Mouse (Mus musculus): ENCODE data around the gene Tbc1d2b. TPM values are rescaled to one million over a fixed set of nuclear protein-coding genes. Genes with fewer than 3 reads are reported as not detected.

Gene Tbc1d2b
- polyA plus RNA-seq, 1 experiment from 2014 or later: 23.4 TPM

GRCm38 (mm10) chr9:90213127-90213526 lies 57.5 kb downstream of the Tbc1d2b start:
- no peak overlapping the region for H3K4me3 ChIP-seq (ENCODE audit: low read depth, low read length)
- DNase-seq (ENCODE audit: low spot score): no peak

GRCm38 (mm10) chr9:90208655-90209054 lies 61.9 kb downstream of the Tbc1d2b start:
- DNase-seq (ENCODE audit: low spot score) (no peak), ATAC-seq (ENCODE audit: low read depth) (no peak)
- Histone ChIP-seq H3K36me3 (ENCODE audit: control insufficient read depth, insufficient read depth, low read length) (peaks cover 79% of the 10 kb centered on the region), H3K4me3 (ENCODE audit: low read depth, low read length) (no peak overlapping the region), H3K4me2 (ENCODE audit: low read depth, low read length) (no peak overlapping the region), H3K9ac (ENCODE audit: low read depth, low read length) (no peak overlapping the region), H3K27ac (replicated peaks; ENCODE audit: low read depth, low read length) (no peak overlapping the region), H3K4me1 (ENCODE audit: control insufficient read depth, insufficient read depth, low read length) (no peaks in the 10 kb centered on the region), H3K9me3 (ENCODE audit: control insufficient read depth, low read length) (no peaks in the 10 kb centered on the region), H3K27me3 (replicated peaks; ENCODE audit: control insufficient read depth, insufficient read depth, low read length) (no peaks in the 10 kb centered on the region)
- 80% methylated on average over 6 of the region's 6 CpGs for WGBS

More at GRCm38 (mm10) chr9:90213127-90213526, 57.5 kb downstream of the Tbc1d2b start:
- H3K4me2 ChIP-seq (ENCODE audit: low read depth, low read length): no peak overlapping the region
- H3K27me3 ChIP-seq (replicated peaks; ENCODE audit: control insufficient read depth, insufficient read depth, low read length): no peaks in the 10 kb centered on the region
- H3K9ac ChIP-seq (ENCODE audit: low read depth, low read length): no peak overlapping the region
- no peaks in the 10 kb centered on the region for H3K9me3 ChIP-seq (ENCODE audit: control insufficient read depth, low read length)
- ATAC-seq (ENCODE audit: low read depth): no peak
- H3K4me1 ChIP-seq (ENCODE audit: control insufficient read depth, insufficient read depth, low read length): no peaks in the 10 kb centered on the region
- no peak overlapping the region for H3K27ac ChIP-seq (replicated peaks; ENCODE audit: low read depth, low read length)
- WGBS: 76% methylated on average over 3 of the region's 3 CpGs
- peaks cover 75% of the 10 kb centered on the region for H3K36me3 ChIP-seq (ENCODE audit: control insufficient read depth, insufficient read depth, low read length)

DNA sequence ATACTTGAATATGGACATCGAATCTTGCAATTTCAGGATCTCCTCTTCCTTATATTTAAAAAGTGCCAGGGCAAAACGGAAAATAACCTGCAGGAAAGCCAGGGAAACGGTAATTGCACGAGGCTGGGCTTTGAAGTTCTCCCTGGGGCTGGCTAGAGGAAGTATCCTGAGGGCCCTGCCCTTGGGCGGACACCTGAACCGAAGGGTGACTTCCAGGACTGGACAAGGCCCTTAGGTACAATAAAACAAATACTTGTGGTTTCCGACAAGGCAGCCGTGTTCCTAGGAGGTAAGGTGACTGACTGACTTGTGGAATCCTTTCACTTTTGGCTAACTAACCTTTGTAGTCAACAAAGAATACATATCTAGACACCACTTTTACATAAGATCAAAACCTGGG lies 62.8 kb downstream of the Tbc1d2b start:
- no peak overlapping the region for H3K9ac ChIP-seq (ENCODE audit: low read depth, low read length)
- WGBS: 81% methylated on average over 8 of the region's 8 CpGs
- no peak overlapping the region for H3K4me2 ChIP-seq (ENCODE audit: low read depth, low read length)
- no peak for DNase-seq (ENCODE audit: low spot score)
- no peak overlapping the region for H3K27ac ChIP-seq (replicated peaks; ENCODE audit: low read depth, low read length)
- H3K4me3 ChIP-seq (ENCODE audit: low read depth, low read length): no peak overlapping the region
- no peaks in the 10 kb centered on the region for H3K9me3 ChIP-seq (ENCODE audit: control insufficient read depth, low read length)
- no peaks in the 10 kb centered on the region for H3K27me3 ChIP-seq (replicated peaks; ENCODE audit: control insufficient read depth, insufficient read depth, low read length)
- H3K36me3 ChIP-seq (ENCODE audit: control insufficient read depth, insufficient read depth, low read length): peaks cover 76% of the 10 kb centered on the region
- H3K4me1 ChIP-seq (ENCODE audit: control insufficient read depth, insufficient read depth, low read length): no peaks in the 10 kb centered on the region
- no peak for ATAC-seq (ENCODE audit: low read depth)

GRCm38 (mm10) chr9:90206500-90206899 lies 64.1 kb downstream of the Tbc1d2b start:
- 48% methylated on average over 2 of the region's 2 CpGs for WGBS
- Histone ChIP-seq H3K36me3 (ENCODE audit: control insufficient read depth, insufficient read depth, low read length) (peaks cover 75% of the 10 kb centered on the region), H3K9ac (ENCODE audit: low read depth, low read length) (no peak overlapping the region), H3K9me3 (ENCODE audit: control insufficient read depth, low read length) (no peaks in the 10 kb centered on the region), H3K4me2 (ENCODE audit: low read depth, low read length) (no peak overlapping the region), H3K27me3 (replicated peaks; ENCODE audit: control insufficient read depth, insufficient read depth, low read length) (no peaks in the 10 kb centered on the region), H3K4me1 (ENCODE audit: control insufficient read depth, insufficient read depth, low read length) (no peaks in the 10 kb centered on the region), H3K27ac (replicated peaks; ENCODE audit: low read depth, low read length) (no peak overlapping the region), H3K4me3 (ENCODE audit: low read depth, low read length) (no peak overlapping the region)
- ATAC-seq (ENCODE audit: low read depth): 0 out of 2 replicates have a peak, but pooled peaks have one; percentile 30
- DNase-seq (ENCODE audit: low spot score): peak; percentile 76

GRCm38 (mm10) chr9:90204396-90204915 lies 66.1 kb downstream of the Tbc1d2b start:
- Histone ChIP-seq H3K4me2 (ENCODE audit: low read depth, low read length) (no peak overlapping the region), H3K36me3 (ENCODE audit: control insufficient read depth, insufficient read depth, low read length) (peaks cover 72% of the 10 kb centered on the region), H3K9me3 (ENCODE audit: control insufficient read depth, low read length) (no peaks in the 10 kb centered on the region), H3K9ac (ENCODE audit: low read depth, low read length) (no peak overlapping the region), H3K4me3 (ENCODE audit: low read depth, low read length) (no peak overlapping the region), H3K4me1 (ENCODE audit: control insufficient read depth, insufficient read depth, low read length) (no peaks in the 10 kb centered on the region), H3K27me3 (replicated peaks; ENCODE audit: control insufficient read depth, insufficient read depth, low read length) (no peaks in the 10 kb centered on the region), H3K27ac (replicated peaks; ENCODE audit: low read depth, low read length) (no peak overlapping the region)
- 64% methylated on average over 8 of the region's 8 CpGs for WGBS
- DNase-seq (ENCODE audit: low spot score) (no peak), ATAC-seq (ENCODE audit: low read depth) (no peak)

GRCm38 (mm10) chr9:90203233-90203632 lies 67.4 kb downstream of the Tbc1d2b start:
- no peak overlapping the region for H3K9ac ChIP-seq (ENCODE audit: low read depth, low read length)
- ATAC-seq (ENCODE audit: low read depth): no peak
- no peak overlapping the region for H3K27ac ChIP-seq (replicated peaks; ENCODE audit: low read depth, low read length)
- H3K4me3 ChIP-seq (ENCODE audit: low read depth, low read length): no peak overlapping the region
- H3K4me2 ChIP-seq (ENCODE audit: low read depth, low read length): no peak overlapping the region
- H3K9me3 ChIP-seq (ENCODE audit: control insufficient read depth, low read length): no peaks in the 10 kb centered on the region
- no peak for DNase-seq (ENCODE audit: low spot score)
- H3K27me3 ChIP-seq (replicated peaks; ENCODE audit: control insufficient read depth, insufficient read depth, low read length): no peaks in the 10 kb centered on the region
- no peaks in the 10 kb centered on the region for H3K4me1 ChIP-seq (ENCODE audit: control insufficient read depth, insufficient read depth, low read length)
- 67% methylated on average over 5 of the region's 5 CpGs for WGBS
- peaks cover 63% of the 10 kb centered on the region for H3K36me3 ChIP-seq (ENCODE audit: control insufficient read depth, insufficient read depth, low read length)

- Histone ChIP-seq H3K4me3 (ENCODE audit: low read depth, low read length) (no peak overlapping the region), H3K4me2 (ENCODE audit: low read depth, low read length) (no peak overlapping the region), H3K9me3 (ENCODE audit: control insufficient read depth, low read length) (no peaks in the 10 kb centered on the region), H3K27ac (replicated peaks; ENCODE audit: low read depth, low read length) (no peak overlapping the region), H3K9ac (ENCODE audit: low read depth, low read length) (no peak overlapping the region), H3K36me3 (ENCODE audit: control insufficient read depth, insufficient read depth, low read length) (peaks cover 46% of the 10 kb centered on the region), H3K4me1 (ENCODE audit: control insufficient read depth, insufficient read depth, low read length) (no peaks in the 10 kb centered on the region), H3K27me3 (replicated peaks; ENCODE audit: control insufficient read depth, insufficient read depth, low read length) (no peaks in the 10 kb centered on the region)
- 24% methylated on average over 4 of the region's 4 CpGs for WGBS
- ATAC-seq (ENCODE audit: low read depth): 0 out of 2 replicates have a peak, but pooled peaks have one; percentile 10
- DNase-seq (ENCODE audit: low spot score): peak; percentile 12
These were observed 69.1 kb downstream of the Tbc1d2b start for GRCm38 (mm10) chr9:90201541-90201940.

DNA sequence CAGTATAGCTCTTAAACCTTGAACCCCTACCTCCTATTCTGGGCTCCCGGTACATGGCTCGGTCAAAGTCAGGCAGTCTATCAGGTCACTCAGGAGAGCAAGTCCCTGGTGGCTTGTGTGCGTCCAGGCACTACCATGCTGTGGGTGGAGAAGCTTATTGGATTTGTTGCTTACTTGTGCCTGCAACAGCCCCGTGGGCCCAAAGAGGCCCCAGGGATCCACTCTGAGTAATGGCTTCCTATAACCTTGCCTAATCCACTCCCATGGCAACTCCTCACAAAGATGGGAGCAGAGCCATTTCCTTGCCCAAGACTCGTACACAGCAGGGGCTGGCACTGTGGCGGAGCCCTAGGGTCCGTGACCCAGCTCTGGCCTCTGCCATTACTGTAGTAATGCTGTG lies 69.5 kb downstream of the Tbc1d2b start:
- no peak overlapping the region for H3K27ac ChIP-seq (replicated peaks; ENCODE audit: low read depth, low read length)
- DNase-seq (ENCODE audit: low spot score): no peak
- ATAC-seq (ENCODE audit: low read depth): peak; percentile 3; the same call in 1 of the 2 replicates

DNA sequence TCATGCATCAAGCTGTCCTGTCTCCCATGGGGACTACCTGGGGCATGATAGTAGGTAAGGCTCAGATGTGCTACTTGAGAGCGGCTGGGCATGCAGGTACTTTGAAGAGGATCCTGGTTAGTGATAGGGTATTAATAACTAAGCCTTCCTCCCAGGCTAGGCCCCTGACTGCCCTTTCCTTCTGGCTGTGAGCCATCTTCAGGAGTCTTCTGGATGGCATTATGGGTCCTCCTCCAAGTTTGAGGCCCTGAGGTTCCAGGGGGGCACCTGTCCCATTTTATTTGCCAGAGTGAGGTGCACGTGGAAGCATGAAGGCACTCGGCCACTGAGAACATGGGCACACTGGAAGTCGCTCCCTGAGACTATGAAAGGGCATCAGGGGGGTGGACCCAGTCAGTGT lies 70.1 kb downstream of the Tbc1d2b start:
- WGBS: 90% methylated on average over 4 of the region's 4 CpGs
- no peak overlapping the region for H3K9ac ChIP-seq (ENCODE audit: low read depth, low read length)
- H3K9me3 ChIP-seq (ENCODE audit: control insufficient read depth, low read length): no peaks in the 10 kb centered on the region
- no peak overlapping the region for H3K4me2 ChIP-seq (ENCODE audit: low read depth, low read length)
- H3K36me3 ChIP-seq (ENCODE audit: control insufficient read depth, insufficient read depth, low read length): peaks cover 48% of the 10 kb centered on the region
- DNase-seq (ENCODE audit: low spot score) (no peak), ATAC-seq (ENCODE audit: low read depth) (no peak)
- H3K27me3 ChIP-seq (replicated peaks; ENCODE audit: control insufficient read depth, insufficient read depth, low read length): no peaks in the 10 kb centered on the region
- no peak overlapping the region for H3K27ac ChIP-seq (replicated peaks; ENCODE audit: low read depth, low read length)
- no peaks in the 10 kb centered on the region for H3K4me1 ChIP-seq (ENCODE audit: control insufficient read depth, insufficient read depth, low read length)
- H3K4me3 ChIP-seq (ENCODE audit: low read depth, low read length): no peak overlapping the region

More for the DNA sequence above, 69.5 kb downstream of the Tbc1d2b start:
- WGBS: 82% methylated on average over 7 of the region's 7 CpGs
- H3K4me3 ChIP-seq (ENCODE audit: low read depth, low read length): no peak overlapping the region
- H3K36me3 ChIP-seq (ENCODE audit: control insufficient read depth, insufficient read depth, low read length): peaks cover 46% of the 10 kb centered on the region
- no peaks in the 10 kb centered on the region for H3K9me3 ChIP-seq (ENCODE audit: control insufficient read depth, low read length)
- H3K4me2 ChIP-seq (ENCODE audit: low read depth, low read length): no peak overlapping the region
- no peak overlapping the region for H3K9ac ChIP-seq (ENCODE audit: low read depth, low read length)
- no peaks in the 10 kb centered on the region for H3K4me1 ChIP-seq (ENCODE audit: control insufficient read depth, insufficient read depth, low read length)
- H3K27me3 ChIP-seq (replicated peaks; ENCODE audit: control insufficient read depth, insufficient read depth, low read length): no peaks in the 10 kb centered on the region
